Comparison of ENCODE assay signal across 12 mouse cellular contexts in the genomic region with DNA sequence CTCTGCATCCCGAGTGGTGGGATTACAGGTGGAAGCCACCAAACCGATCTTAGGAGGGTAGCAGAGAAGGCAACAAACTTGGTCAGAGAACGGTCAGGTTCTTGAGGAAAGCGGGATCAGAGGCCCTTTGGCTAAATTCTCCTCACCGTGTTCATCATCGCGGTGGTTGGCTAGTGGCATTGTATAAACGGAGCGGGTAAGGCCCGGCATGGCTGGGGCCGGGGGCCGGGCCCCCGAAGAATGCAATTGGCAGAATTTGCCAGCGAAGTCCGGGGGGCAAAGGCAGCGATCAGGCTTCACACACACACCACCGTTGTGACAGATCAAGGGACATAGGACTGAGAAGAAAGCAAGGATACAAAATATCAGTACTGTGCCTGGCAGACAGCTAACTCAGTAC. TPM values are rescaled to one million over a fixed set of nuclear protein-coding genes. Genes with fewer than 3 reads are reported as not detected.
DNase-seq lines count a peak whose midpoint lies in the region; ATAC-seq and TF ChIP-seq lines count a peak whose summit lies in the region.
"Had no signal": no experiment of that assay in that cellular context is flagged by ENCODE, and none has a peak within 500 bp of the region (broad histone marks: within the 10 kb centered on the region; RNA-seq: fewer than 3 reads in every experiment).

No protein-coding gene starts in this region.

- whole genome bisulfite sequencing in lung, embryonic 14.5 days: 27% methylated on average over 17 of the region's 17 CpGs
- 32% methylated on average over 17 of the region's 17 CpGs for WGBS in intestine, embryonic 14.5 days
- WGBS in neural tube, embryonic 15.5 days: 22% methylated on average over 17 of the region's 17 CpGs

- H3K9me3 ChIP-seq in lung, embryonic 14.5 days (ENCODE audit: low read depth, low read length): no peaks in the 10 kb centered on the region
- H3K9me3 ChIP-seq in intestine, embryonic 14.5 days (ENCODE audit: control insufficient read depth, low read length): no peaks in the 10 kb centered on the region
- no peaks in the 10 kb centered on the region for H3K9me3 ChIP-seq in neural tube, embryonic 15.5 days (replicated peaks)

- peak overlapping the region; percentile 92 for H3K27ac ChIP-seq in gastrocnemius, adult 2 months
- no peak overlapping the region; the same call in 1 of the 2 replicates for H3K27ac ChIP-seq in lung, embryonic 14.5 days (ENCODE audit: low read depth)
- H3K27ac ChIP-seq in intestine, embryonic 14.5 days (ENCODE audit: low read depth): no peak overlapping the region
- no peak overlapping the region for H3K27ac ChIP-seq in neural tube, embryonic 15.5 days (replicated peaks)

- intact Hi-C loops in gastrocnemius, adult 2 months (cut with DNase I): loop anchor here (1.0 to 5.0 kb wide), 2 partner anchors 28 to 357 kb away; partner anchors contain the start of gene Zfp607b

- peaks cover 67% of the 10 kb centered on the region for H3K27me3 ChIP-seq in lung, embryonic 14.5 days (ENCODE audit: insufficient read depth, low read length)
- H3K27me3 ChIP-seq in intestine, embryonic 14.5 days (replicated peaks; ENCODE audit: control insufficient read depth, insufficient read depth, low read length): peaks cover 56% of the 10 kb centered on the region
- peaks cover 97% of the 10 kb centered on the region for H3K27me3 ChIP-seq in neural tube, embryonic 15.5 days (replicated peaks)

- no peak overlapping the region for H3K9ac ChIP-seq in lung, embryonic 14.5 days
- H3K9ac ChIP-seq in intestine, embryonic 14.5 days (ENCODE audit: low read length): no peak overlapping the region
- no peak overlapping the region for H3K9ac ChIP-seq in neural tube, embryonic 15.5 days (replicated peaks)

- TF ChIP-seq CTCF in gastrocnemius, adult 2 months (IDR thresholded peaks at IDR 0.05): no peak
- no peak for TF ChIP-seq CTCF in lung, embryonic 14.5 days (IDR thresholded peaks at IDR 0.05; ENCODE audit: low read depth)

- H3K4me1 ChIP-seq in lung, embryonic 14.5 days (ENCODE audit: insufficient read depth): peaks cover 20% of the 10 kb centered on the region; the same call in 1 of the 2 replicates
- H3K4me1 ChIP-seq in intestine, embryonic 14.5 days (replicated peaks; ENCODE audit: control insufficient read depth, insufficient read depth, low read length): peaks cover 30% of the 10 kb centered on the region
- peaks cover 71% of the 10 kb centered on the region for H3K4me1 ChIP-seq in neural tube, embryonic 15.5 days

- no peak for DNase-seq in gastrocnemius, adult 2 months
- no peak for DNase-seq in gastrocnemius, postnatal 25 days
- no peak for DNase-seq in lung, embryonic 14.5 days
- DNase-seq in lung, postnatal 14 days: no peak
- DNase-seq in intestine, embryonic 14.5 days (ENCODE audit: low spot score): no peak
- DNase-seq in cerebellum, adult 9-10 months: no peak
- DNase-seq in ovary, postnatal 10 days (ENCODE audit: low spot score): no peak

- no peak for ATAC-seq in lung, embryonic 14.5 days (ENCODE audit: insufficient read depth)
- ATAC-seq in intestine, embryonic 14.5 days (replicated peaks; ENCODE audit: low FRiP score, low TSS enrichment, low read depth): no peak
- ATAC-seq in neural tube, embryonic 15.5 days (ENCODE audit: low FRiP score): no peak

- peak overlapping the region; percentile 93 for H3K4me2 ChIP-seq in lung, embryonic 14.5 days
- H3K4me2 ChIP-seq in intestine, embryonic 14.5 days (ENCODE audit: low read length): peak overlapping the region; percentile 62
- peak overlapping the region; percentile 97 for H3K4me2 ChIP-seq in neural tube, embryonic 15.5 days

- peaks cover 13% of the 10 kb centered on the region; the same call in 1 of the 2 replicates for H3K36me3 ChIP-seq in lung, embryonic 14.5 days (ENCODE audit: insufficient read depth)
- H3K36me3 ChIP-seq in intestine, embryonic 14.5 days (ENCODE audit: control insufficient read depth, insufficient read depth, low read length): peaks cover 16% of the 10 kb centered on the region; the same call in 1 of the 2 replicates
- no peaks in the 10 kb centered on the region for H3K36me3 ChIP-seq in neural tube, embryonic 15.5 days

- peak overlapping the region; percentile 87 for H3K4me3 ChIP-seq in gastrocnemius, adult 2 months
- H3K4me3 ChIP-seq in lung, embryonic 14.5 days (ENCODE audit: low read depth, low read length): peak overlapping the region; percentile 66
- H3K4me3 ChIP-seq in intestine, embryonic 14.5 days (ENCODE audit: low read depth, low read length): peak overlapping the region; percentile 55; the same call in 1 of the 2 replicates
- H3K4me3 ChIP-seq in neural tube, embryonic 15.5 days (replicated peaks): 0 out of 2 replicates have a peak overlapping the region, but pooled peaks have one; percentile 39

RNA-seq across cellular contexts. Expression of gene Ltbp4, which starts 7.5 kb away (rescaled TPM):
- total RNA-seq in gastrocnemius, adult 2 months (2021): 10 to 100 TPM; 48.0 to 81.2 TPM
- 10 to 100 TPM; 69.4 to 77.8 TPM for total RNA-seq in gastrocnemius, postnatal 25 days (2021)
- 73.5 and 86.0 TPM in 2 replicates for polyA plus RNA-seq in lung, embryonic 14.5 days (2014; fragmentation: Nextera tagmentation; extraction: Ambion mirVana)
- polyA plus RNA-seq in intestine, embryonic 14.5 days (2014; fragmentation: Nextera tagmentation; extraction: Ambion mirVana): 97.9 and 110 TPM in 2 replicates
- polyA plus RNA-seq in neural tube, embryonic 15.5 days (2015; fragmentation: Nextera tagmentation; extraction: Ambion mirVana): 10.7 and 17.8 TPM in 2 replicates

RNA-seq across cellular contexts. Expression of gene Shkbp1, which starts 25.8 kb away (rescaled TPM):
- total RNA-seq in gastrocnemius, adult 2 months (2021): 1 to 10 TPM; 2.3 to 2.8 TPM
- total RNA-seq in gastrocnemius, postnatal 25 days (2021): 1 to 10 TPM in 1 of 2 experiments, under 1 TPM in 1; 1.00 to 3.1 TPM
- polyA plus RNA-seq in lung, embryonic 14.5 days (2014; fragmentation: Nextera tagmentation; extraction: Ambion mirVana): 45.1 and 53.5 TPM in 2 replicates
- polyA plus RNA-seq in intestine, embryonic 14.5 days (2014; fragmentation: Nextera tagmentation; extraction: Ambion mirVana): 39.8 and 40.0 TPM in 2 replicates
- polyA plus RNA-seq in neural tube, embryonic 15.5 days (2015; fragmentation: Nextera tagmentation; extraction: Ambion mirVana): 28.9 and 33.4 TPM in 2 replicates

RNA-seq across cellular contexts. Expression of gene Gm20479, which starts 27.2 kb away (rescaled TPM):
- not detected for total RNA-seq in gastrocnemius, adult 2 months (2021)
- total RNA-seq in gastrocnemius, postnatal 25 days (2021): not detected
- polyA plus RNA-seq in lung, embryonic 14.5 days (2014; fragmentation: Nextera tagmentation; extraction: Ambion mirVana): 0.73 and 1.6 TPM in 2 replicates
- polyA plus RNA-seq in intestine, embryonic 14.5 days (2014; fragmentation: Nextera tagmentation; extraction: Ambion mirVana): 0.50 and 1.2 TPM in 2 replicates
- not detected in 2 replicates for polyA plus RNA-seq in neural tube, embryonic 15.5 days (2015; fragmentation: Nextera tagmentation; extraction: Ambion mirVana)
- total RNA-seq: megakaryocyte progenitor cell, adult 5-6 weeks had no signal
- polyA plus RNA-seq: CD4-positive, CD25-positive, alpha-beta regulatory T cell, adult 4 months; embryonic facial prominence, embryonic 11.5 days; kidney, adult 2 months had no signal
